Mouse (Mus musculus): ENCODE results near the gene Cnnm3.

DNA sequence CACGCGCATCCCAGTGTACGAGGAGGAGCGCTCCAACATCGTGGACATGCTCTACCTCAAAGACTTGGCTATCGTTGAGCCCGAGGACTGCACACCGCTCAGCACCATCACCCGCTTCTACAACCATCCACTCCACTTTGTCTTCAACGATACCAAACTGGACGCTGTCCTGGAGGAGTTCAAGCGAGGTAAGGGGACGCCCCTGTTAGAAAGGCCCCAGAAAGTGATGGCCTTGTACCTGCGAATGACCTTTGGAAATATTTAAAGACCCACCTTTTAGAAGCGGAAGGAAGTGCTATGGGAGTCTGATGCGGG is 1.3 kb downstream of the Cnnm3 start:
- TF ChIP-seq CTCF (IDR thresholded peaks at IDR 0.05; ENCODE audit: borderline replicate concordance, insufficient read depth, low read depth, low read length) (no peak), POLR2A (IDR thresholded peaks at IDR 0.05; ENCODE audit: borderline replicate concordance, insufficient read depth, low read length) (no peak)
